Mouse (Mus musculus) hindbrain, embryonic 13.5 days (tissue): ENCODE data around the gene Serpinb1c. TPM values are rescaled to one million over a fixed set of nuclear protein-coding genes. Genes with fewer than 3 reads are reported as not detected.
"Not testable (repeated sequence)": the region's sequence is repeated elsewhere in the genome, so short reads cannot be mapped to it uniquely, and the experiment has no call there.

Source experiments
- ATAC-seq: fragments of 200-750 bp; cut with Nextera tagmentation; 2 replicates; pipeline ENCODE4 v1.8.0; 2017; ENCODE audit warnings: moderate TSS enrichment; ENCODE audit not compliant: low FRiP score
- H3K27ac ChIP-seq: fragments of 300-500 bp; sonication (generic); 2 replicates; pipeline ENCODE4 v1.5.1; 2015; ENCODE audit warnings: inconsistent platforms, mild to moderate bottlenecking, moderate library complexity
- H3K27me3 ChIP-seq: fragments of 300-500 bp; sonication (generic); 2 replicates; pipeline ENCODE4 v1.6.1; 2015; ENCODE audit warnings: mild to moderate bottlenecking, inconsistent platforms
- H3K36me3 ChIP-seq: fragments of 300-500 bp; sonication (generic); 2 replicates; pipeline ENCODE4 v1.6.1; 2015; ENCODE audit warnings: mild to moderate bottlenecking, inconsistent platforms
- H3K4me1 ChIP-seq: fragments of 300-500 bp; sonication (generic); replicated peaks from 2 replicates; pipeline ENCODE4 v1.6.1; 2015; ENCODE audit warnings: inconsistent platforms
- H3K4me2 ChIP-seq: fragments of 300-500 bp; sonication (generic); 2 replicates; pipeline ENCODE4 v1.6.1; 2015; ENCODE audit warnings: inconsistent platforms, mild to moderate bottlenecking, moderate library complexity
- H3K4me3 ChIP-seq: fragments of 300-500 bp; sonication (generic); 2 replicates; pipeline ENCODE4 v1.5.1; 2015; ENCODE audit warnings: mild to moderate bottlenecking, inconsistent platforms
- H3K9ac ChIP-seq: fragments of 300-500 bp; sonication (generic); 2 replicates; pipeline ENCODE4 v1.6.1; 2015; ENCODE audit warnings: mild to moderate bottlenecking, inconsistent platforms
- H3K9me3 ChIP-seq: fragments of 300-500 bp; sonication (generic); 2 replicates; pipeline ENCODE4 v1.6.1; 2016; ENCODE audit warnings: inconsistent platforms
- WGBS: fragments of 180-500 bp; shearing (Covaris S2); methylation state at CpG from one replicate; pipeline ENCODE4 v1.1.7; 2015; 5-methylcytosine and 5-hydroxymethylcytosine counted together
- polyA plus RNA-seq: library from polyadenylated mRNA; unstranded; fragments of >200 nt; fragmentation: Nextera tagmentation; extraction: Ambion mirVana; gene quantifications from 2 replicates; pipeline ENCODE4 v1.2.1, GENCODE M21; 2015

The Serpinb1c gene
- polyA plus RNA-seq, 1 experiment from 2014 or later, result not detected

- Histone ChIP-seq H3K4me1 (no peaks in the 10 kb centered on the region), H3K27ac (no peak overlapping the region), H3K4me3 (no peak overlapping the region), H3K36me3 (no peaks in the 10 kb centered on the region), H3K27me3 (no peaks in the 10 kb centered on the region), H3K9me3 (no peaks in the 10 kb centered on the region), H3K9ac (no peak overlapping the region), H3K4me2 (no peak overlapping the region)
- 20% methylated on average over 4 of the region's 4 CpGs for WGBS
- peak; percentile 72 for ATAC-seq
These were observed 4.5 kb upstream of the Serpinb1c start for GRCm38 (mm10) chr13:32902481-32903015.

GRCm38 (mm10) chr13:32900639-32901038, 2.6 kb upstream of the Serpinb1c start:
- no peak overlapping the region for H3K9ac ChIP-seq
- H3K4me3 ChIP-seq, result no peak overlapping the region
- H3K27me3 ChIP-seq, result no peaks in the 10 kb centered on the region
- H3K4me1 ChIP-seq, result no peaks in the 10 kb centered on the region
- 26% methylated on average over 2 of the region's 2 CpGs for WGBS
- H3K9me3 ChIP-seq, result no peaks in the 10 kb centered on the region
- no peak for ATAC-seq
- H3K36me3 ChIP-seq, result no peaks in the 10 kb centered on the region
- H3K4me2 ChIP-seq, result no peak overlapping the region
- H3K27ac ChIP-seq, result no peak overlapping the region

- H3K4me3 ChIP-seq, H3K9ac ChIP-seq, H3K27ac ChIP-seq, ATAC-seq, H3K4me2 ChIP-seq, H3K27me3 ChIP-seq, H3K4me1 ChIP-seq, H3K36me3 ChIP-seq, H3K9me3 ChIP-seq: not testable (repeated sequence)
- 84% methylated on average over 2 of the region's 2 CpGs for WGBS
These were observed 1.1 kb upstream of the Serpinb1c start for GRCm38 (mm10) chr13:32899114-32899513.

GRCm38 (mm10) chr13:32896931-32897330, 1.1 kb downstream of the Serpinb1c start:
- H3K4me1 ChIP-seq, result no peaks in the 10 kb centered on the region
- no peak overlapping the region for H3K4me2 ChIP-seq
- no peaks in the 10 kb centered on the region for H3K36me3 ChIP-seq
- no peak overlapping the region for H3K27ac ChIP-seq
- H3K9ac ChIP-seq, result no peak overlapping the region
- H3K9me3 ChIP-seq, result no peaks in the 10 kb centered on the region
- H3K4me3 ChIP-seq, result no peak overlapping the region
- ATAC-seq, result no peak
- no peaks in the 10 kb centered on the region for H3K27me3 ChIP-seq
- WGBS, result 88% methylated on average over 4 of the region's 4 CpGs

GRCm38 (mm10) chr13:32884755-32885154, 13.3 kb downstream of the Serpinb1c start:
- Histone ChIP-seq H3K4me1 (no peaks in the 10 kb centered on the region), H3K4me3 (no peak overlapping the region), H3K9me3 (no peaks in the 10 kb centered on the region), H3K27ac (no peak overlapping the region), H3K27me3 (no peaks in the 10 kb centered on the region), H3K4me2 (no peak overlapping the region), H3K36me3 (no peaks in the 10 kb centered on the region), H3K9ac (no peak overlapping the region)
- no peak for ATAC-seq

GRCm38 (mm10) chr13:32873862-32874261, 24.1 kb downstream of the Serpinb1c start:
- peaks cover 3% of the 10 kb centered on the region; the same call in 1 of the 2 replicates for H3K9me3 ChIP-seq
- no peak overlapping the region for H3K4me2 ChIP-seq
- ATAC-seq, result no peak
- no peaks in the 10 kb centered on the region for H3K36me3 ChIP-seq
- no peak overlapping the region for H3K9ac ChIP-seq
- 69% methylated on average over 1 of the region's 1 CpGs for WGBS
- H3K27ac ChIP-seq, result no peak overlapping the region
- H3K4me3 ChIP-seq, result no peak overlapping the region
- no peaks in the 10 kb centered on the region for H3K4me1 ChIP-seq
- no peaks in the 10 kb centered on the region for H3K27me3 ChIP-seq

GRCm38 (mm10) chr13:32868843-32869242, 29.2 kb downstream of the Serpinb1c start:
- H3K9ac ChIP-seq, result no peak overlapping the region
- no peaks in the 10 kb centered on the region for H3K9me3 ChIP-seq
- no peak overlapping the region for H3K27ac ChIP-seq
- no peak overlapping the region for H3K4me3 ChIP-seq
- H3K27me3 ChIP-seq, result no peaks in the 10 kb centered on the region
- no peaks in the 10 kb centered on the region for H3K4me1 ChIP-seq
- H3K36me3 ChIP-seq, result no peaks in the 10 kb centered on the region
- 81% methylated on average over 5 of the region's 5 CpGs for WGBS
- ATAC-seq, result no peak
- no peak overlapping the region for H3K4me2 ChIP-seq

- not testable (repeated sequence) for H3K4me1 ChIP-seq, H3K27ac ChIP-seq, H3K27me3 ChIP-seq, H3K9me3 ChIP-seq, H3K9ac ChIP-seq, H3K4me2 ChIP-seq, ATAC-seq, H3K36me3 ChIP-seq, H3K4me3 ChIP-seq
- WGBS, result 92% methylated on average over 4 of the region's 4 CpGs
These were observed 29.8 kb downstream of the Serpinb1c start for GRCm38 (mm10) chr13:32868233-32868632.

- no peak for ATAC-seq
- no peaks in the 10 kb centered on the region for H3K36me3 ChIP-seq
- no peak overlapping the region for H3K9ac ChIP-seq
- H3K27me3 ChIP-seq, result no peaks in the 10 kb centered on the region
- H3K9me3 ChIP-seq, result no peaks in the 10 kb centered on the region
- H3K27ac ChIP-seq, result no peak overlapping the region
- H3K4me2 ChIP-seq, result no peak overlapping the region
- H3K4me3 ChIP-seq, result no peak overlapping the region
- 50% methylated on average over 2 of the region's 2 CpGs for WGBS
- H3K4me1 ChIP-seq, result no peaks in the 10 kb centered on the region
These were observed 31.0 kb downstream of the Serpinb1c start for GRCm38 (mm10) chr13:32867030-32867429.

- peak; percentile 85 for ATAC-seq
These were observed 31.5 kb downstream of the Serpinb1c start for GRCm38 (mm10) chr13:32866484-32866883.

GRCm38 (mm10) chr13:32865591-32865990, 32.4 kb downstream of the Serpinb1c start:
- ATAC-seq, result no peak
- H3K4me2 ChIP-seq, result no peak overlapping the region
- no peaks in the 10 kb centered on the region for H3K36me3 ChIP-seq
- H3K9me3 ChIP-seq, result no peaks in the 10 kb centered on the region
- H3K9ac ChIP-seq, result no peak overlapping the region
- no peaks in the 10 kb centered on the region for H3K27me3 ChIP-seq
- H3K27ac ChIP-seq, result no peak overlapping the region
- WGBS, result 71% methylated on average over 2 of the region's 2 CpGs
- H3K4me1 ChIP-seq, result no peaks in the 10 kb centered on the region
- no peak overlapping the region for H3K4me3 ChIP-seq

More at GRCm38 (mm10) chr13:32866484-32866883, 31.5 kb downstream of the Serpinb1c start:
- H3K4me1 ChIP-seq, result no peaks in the 10 kb centered on the region
- no peaks in the 10 kb centered on the region for H3K9me3 ChIP-seq
- no peaks in the 10 kb centered on the region for H3K27me3 ChIP-seq
- H3K4me2 ChIP-seq, result no peak overlapping the region
- H3K27ac ChIP-seq, result no peak overlapping the region
- H3K9ac ChIP-seq, result no peak overlapping the region
- H3K36me3 ChIP-seq, result no peaks in the 10 kb centered on the region
- H3K4me3 ChIP-seq, result no peak overlapping the region
- 9% methylated on average over 9 of the region's 9 CpGs for WGBS

GRCm38 (mm10) chr13:32864529-32864928, 33.5 kb downstream of the Serpinb1c start:
- not testable (repeated sequence) for H3K4me1 ChIP-seq, H3K36me3 ChIP-seq, H3K27ac ChIP-seq, H3K27me3 ChIP-seq, H3K9me3 ChIP-seq, ATAC-seq, H3K9ac ChIP-seq, H3K4me2 ChIP-seq, H3K4me3 ChIP-seq
- 85% methylated on average over 3 of the region's 3 CpGs for whole genome bisulfite sequencing

- no peak overlapping the region for H3K4me2 ChIP-seq
- no peak overlapping the region for H3K4me3 ChIP-seq
- ATAC-seq, result no peak
- H3K9ac ChIP-seq, result no peak overlapping the region
- H3K27me3 ChIP-seq, result no peaks in the 10 kb centered on the region
- no peaks in the 10 kb centered on the region for H3K4me1 ChIP-seq
- no peaks in the 10 kb centered on the region for H3K36me3 ChIP-seq
- H3K27ac ChIP-seq, result no peak overlapping the region
- no peaks in the 10 kb centered on the region for H3K9me3 ChIP-seq
These were observed 34.6 kb downstream of the Serpinb1c start for GRCm38 (mm10) chr13:32863456-32863855.
